Mouse (Mus musculus) hindbrain, embryonic 13.5 days (tissue): ENCODE measurements around the gene Tnnc1. TPM values are rescaled to one million over a fixed set of nuclear protein-coding genes. Genes with fewer than 3 reads are reported as not detected.

Source experiments
- ATAC-seq: fragments of 200-750 bp; cut with Nextera tagmentation; 2 replicates; pipeline ENCODE4 v1.8.0; 2017; ENCODE audit warnings: moderate TSS enrichment; ENCODE audit not compliant: low FRiP score
- H3K27ac ChIP-seq: fragments of 300-500 bp; sonication (generic); 2 replicates; pipeline ENCODE4 v1.5.1; 2015; ENCODE audit warnings: inconsistent platforms, mild to moderate bottlenecking, moderate library complexity
- H3K27me3 ChIP-seq: fragments of 300-500 bp; sonication (generic); 2 replicates; pipeline ENCODE4 v1.6.1; 2015; ENCODE audit warnings: mild to moderate bottlenecking, inconsistent platforms
- H3K36me3 ChIP-seq: fragments of 300-500 bp; sonication (generic); 2 replicates; pipeline ENCODE4 v1.6.1; 2015; ENCODE audit warnings: mild to moderate bottlenecking, inconsistent platforms
- H3K4me1 ChIP-seq: fragments of 300-500 bp; sonication (generic); replicated peaks from 2 replicates; pipeline ENCODE4 v1.6.1; 2015; ENCODE audit warnings: inconsistent platforms
- H3K4me2 ChIP-seq: fragments of 300-500 bp; sonication (generic); 2 replicates; pipeline ENCODE4 v1.6.1; 2015; ENCODE audit warnings: inconsistent platforms, mild to moderate bottlenecking, moderate library complexity
- H3K4me3 ChIP-seq: fragments of 300-500 bp; sonication (generic); 2 replicates; pipeline ENCODE4 v1.5.1; 2015; ENCODE audit warnings: mild to moderate bottlenecking, inconsistent platforms
- H3K9ac ChIP-seq: fragments of 300-500 bp; sonication (generic); 2 replicates; pipeline ENCODE4 v1.6.1; 2015; ENCODE audit warnings: mild to moderate bottlenecking, inconsistent platforms
- H3K9me3 ChIP-seq: fragments of 300-500 bp; sonication (generic); 2 replicates; pipeline ENCODE4 v1.6.1; 2016; ENCODE audit warnings: inconsistent platforms
- WGBS: fragments of 180-500 bp; shearing (Covaris S2); methylation state at CpG from one replicate; pipeline ENCODE4 v1.1.7; 2015; 5-methylcytosine and 5-hydroxymethylcytosine counted together
- polyA plus RNA-seq: library from polyadenylated mRNA; unstranded; fragments of >200 nt; fragmentation: Nextera tagmentation; extraction: Ambion mirVana; gene quantifications from 2 replicates; pipeline ENCODE4 v1.2.1, GENCODE M21; 2015

Tnnc1 gene
- polyA plus RNA-seq, 1 experiment from 2014 or later: 9.1 TPM

DNA sequence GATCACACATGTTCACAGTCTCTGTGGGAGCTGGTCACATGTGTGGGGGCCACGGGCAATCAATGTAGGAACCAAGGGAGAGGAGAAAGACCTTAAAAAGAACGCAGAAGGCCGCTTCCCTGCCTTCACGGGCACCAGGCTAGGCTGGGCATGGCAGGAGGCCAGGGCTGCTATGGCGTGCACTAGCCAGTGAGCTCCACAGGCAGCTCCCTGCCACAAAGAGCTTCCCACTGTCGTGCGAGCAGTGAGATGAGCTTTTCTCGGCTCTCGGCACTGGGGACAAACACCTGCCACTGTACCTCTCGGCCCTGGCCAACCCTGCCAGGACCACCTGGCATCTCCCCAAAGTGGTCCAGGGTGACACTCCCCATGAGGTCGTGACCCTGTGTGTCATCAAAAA is 36.7 kb upstream of the Tnnc1 start:
- H3K27me3 ChIP-seq: no peaks in the 10 kb centered on the region
- H3K9ac ChIP-seq: no peak overlapping the region
- H3K9me3 ChIP-seq: no peaks in the 10 kb centered on the region
- peaks cover 64% of the 10 kb centered on the region for H3K36me3 ChIP-seq
- 87% methylated on average over 11 of the region's 11 CpGs for WGBS
- H3K4me2 ChIP-seq: no peak overlapping the region
- no peak overlapping the region for H3K4me3 ChIP-seq
- peaks cover 13% of the 10 kb centered on the region for H3K4me1 ChIP-seq
- H3K27ac ChIP-seq: peak overlapping the region; percentile 53
- ATAC-seq: no peak

DNA sequence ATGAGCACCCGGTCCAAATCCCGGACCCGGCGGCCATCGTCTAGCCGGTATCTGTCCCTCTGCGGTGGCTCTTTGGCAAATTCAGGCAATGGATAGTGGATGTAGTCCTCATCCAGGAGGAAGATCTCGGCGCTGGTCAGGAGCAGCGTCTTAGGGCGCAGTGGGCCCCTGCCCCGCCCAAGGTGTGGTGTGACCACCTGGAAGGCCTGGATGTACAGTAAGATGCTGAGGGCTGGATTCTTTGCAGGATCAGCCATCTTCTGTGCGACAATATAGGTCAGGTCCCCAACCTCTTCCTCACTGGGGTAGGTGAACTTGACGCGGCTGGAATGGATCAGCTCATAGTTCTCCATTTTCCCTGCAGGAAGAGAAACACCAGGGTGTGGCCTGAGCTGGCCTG is 36.3 kb upstream of the Tnnc1 start:
- H3K4me1 ChIP-seq: peaks cover 10% of the 10 kb centered on the region; the same call in 1 of the 2 replicates
- H3K9ac ChIP-seq: no peak overlapping the region
- no peaks in the 10 kb centered on the region for H3K27me3 ChIP-seq
- no peak overlapping the region for H3K4me2 ChIP-seq
- H3K4me3 ChIP-seq: no peak overlapping the region
- peak overlapping the region; percentile 53; the same call in 1 of the 2 replicates for H3K27ac ChIP-seq
- H3K9me3 ChIP-seq: no peaks in the 10 kb centered on the region
- WGBS: 97% methylated on average over 15 of the region's 15 CpGs
- H3K36me3 ChIP-seq: peaks cover 69% of the 10 kb centered on the region
- no peak for ATAC-seq

DNA sequence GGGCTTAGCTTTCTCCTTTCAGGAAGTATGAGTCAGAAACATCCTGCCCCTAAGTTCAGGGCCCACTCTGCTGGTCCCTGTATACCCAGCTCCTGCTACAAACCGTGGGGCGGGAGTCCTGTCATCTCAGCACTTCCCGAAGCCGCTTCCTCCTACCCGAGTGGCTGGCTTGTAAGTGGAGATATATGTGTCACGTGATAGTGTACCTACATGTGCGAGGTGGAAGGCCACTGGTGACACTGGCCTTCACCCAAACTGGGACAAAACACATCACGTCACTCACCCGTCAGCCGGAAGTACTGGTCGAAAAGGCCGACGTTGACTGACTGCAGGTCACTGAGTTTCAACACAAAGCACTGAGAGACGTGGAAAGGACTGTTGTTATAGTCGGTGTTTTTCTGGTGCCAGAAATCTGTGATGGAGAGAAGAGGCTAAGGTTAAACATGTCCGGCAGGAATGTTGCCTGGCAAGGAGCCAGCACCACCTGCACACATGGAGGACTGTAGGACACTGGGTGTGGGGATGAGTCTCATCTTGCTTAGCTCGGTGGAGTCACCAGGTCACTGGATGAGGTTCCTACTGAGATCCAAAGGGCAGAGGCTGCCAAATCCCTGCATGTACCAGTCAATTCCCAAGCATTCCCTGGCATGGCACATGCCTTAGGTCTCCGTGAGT is 35.2 kb upstream of the Tnnc1 start:
- Histone ChIP-seq H3K9ac (no peak overlapping the region), H3K27me3 (no peaks in the 10 kb centered on the region), H3K4me3 (no peak overlapping the region), H3K9me3 (no peaks in the 10 kb centered on the region), H3K4me1 (no peaks in the 10 kb centered on the region), H3K4me2 (no peak overlapping the region), H3K27ac (no peak overlapping the region), H3K36me3 (peaks cover 80% of the 10 kb centered on the region)
- ATAC-seq: no peak
- 89% methylated on average over 18 of the region's 18 CpGs for WGBS

DNA sequence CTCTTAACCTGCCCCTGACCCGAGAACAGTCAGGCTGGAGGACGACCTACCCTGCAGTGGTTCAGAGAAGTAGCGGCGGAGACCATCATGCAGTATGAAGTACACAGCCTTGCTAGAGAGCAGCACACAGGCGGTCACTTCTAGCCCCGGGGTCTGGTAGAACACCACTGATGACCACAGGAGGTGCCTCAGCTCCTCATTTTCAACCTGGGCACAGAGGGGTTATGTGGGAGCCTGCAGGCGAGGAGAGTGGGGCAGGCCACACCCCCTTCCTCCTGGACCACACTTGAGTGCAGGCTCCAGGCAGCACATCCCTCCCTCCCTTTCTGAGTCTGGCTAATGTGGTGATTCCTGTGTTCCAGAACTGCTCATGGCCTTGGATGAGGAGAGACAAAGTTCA is 34.6 kb upstream of the Tnnc1 start:
- H3K9ac ChIP-seq: no peak overlapping the region
- no peak for ATAC-seq
- H3K27me3 ChIP-seq: no peaks in the 10 kb centered on the region
- H3K9me3 ChIP-seq: no peaks in the 10 kb centered on the region
- H3K4me3 ChIP-seq: no peak overlapping the region
- no peak overlapping the region for H3K4me2 ChIP-seq
- peaks cover 85% of the 10 kb centered on the region for H3K36me3 ChIP-seq
- 94% methylated on average over 7 of the region's 7 CpGs for WGBS
- no peak overlapping the region for H3K27ac ChIP-seq
- H3K4me1 ChIP-seq: no peaks in the 10 kb centered on the region

DNA sequence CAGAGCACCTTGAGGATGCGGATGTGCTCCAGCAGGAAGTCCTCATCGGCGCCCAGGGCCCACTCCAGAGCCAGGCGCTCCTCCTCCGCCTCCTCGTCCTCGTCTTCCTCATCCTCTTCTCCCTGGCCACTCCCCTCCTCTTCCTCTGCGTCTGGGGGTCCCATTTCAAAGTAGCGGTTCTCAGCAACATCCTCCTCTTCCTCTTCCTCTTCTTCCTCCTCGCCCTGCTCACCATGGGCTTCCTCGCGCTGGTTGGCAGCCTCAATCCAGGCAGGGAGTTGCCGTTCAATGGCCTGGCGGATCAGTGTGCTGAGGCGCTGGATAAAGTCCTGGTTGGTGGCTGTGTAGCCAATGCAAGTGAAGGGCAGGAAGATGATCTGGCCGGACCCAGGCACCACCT is 30.8 kb upstream of the Tnnc1 start:
- Histone ChIP-seq H3K27ac (no peak overlapping the region), H3K9ac (no peak overlapping the region), H3K36me3 (peaks cover 99% of the 10 kb centered on the region), H3K4me1 (no peaks in the 10 kb centered on the region), H3K9me3 (no peaks in the 10 kb centered on the region), H3K4me3 (no peak overlapping the region), H3K27me3 (no peaks in the 10 kb centered on the region), H3K4me2 (no peak overlapping the region)
- ATAC-seq: no peak
- 85% methylated on average over 16 of the region's 16 CpGs for WGBS

DNA sequence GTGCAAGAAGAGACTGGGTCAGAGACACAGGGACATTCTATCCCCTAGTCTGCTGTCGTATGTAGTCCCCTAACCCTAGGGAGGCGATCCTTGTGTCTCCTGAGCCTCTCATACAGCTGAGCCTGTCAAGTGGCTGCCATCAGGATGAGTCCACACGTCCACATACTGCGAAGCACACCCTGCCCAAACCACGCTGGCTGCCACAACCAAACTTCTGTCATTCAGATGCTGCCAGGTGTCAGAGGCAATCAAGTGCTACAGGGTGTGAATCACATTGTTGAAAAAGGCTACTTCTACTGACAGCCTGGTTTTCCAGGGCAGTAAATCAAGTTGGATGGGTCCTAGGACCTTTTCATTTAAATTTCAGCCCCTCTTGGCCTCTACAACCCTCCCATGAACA is 30.4 kb upstream of the Tnnc1 start:
- Histone ChIP-seq H3K27me3 (no peaks in the 10 kb centered on the region), H3K4me3 (no peak overlapping the region), H3K4me2 (no peak overlapping the region), H3K36me3 (peaks cover 99% of the 10 kb centered on the region), H3K9me3 (no peaks in the 10 kb centered on the region), H3K4me1 (no peaks in the 10 kb centered on the region), H3K27ac (no peak overlapping the region), H3K9ac (no peak overlapping the region)
- WGBS: 91% methylated on average over 5 of the region's 5 CpGs
- ATAC-seq: no peak

DNA sequence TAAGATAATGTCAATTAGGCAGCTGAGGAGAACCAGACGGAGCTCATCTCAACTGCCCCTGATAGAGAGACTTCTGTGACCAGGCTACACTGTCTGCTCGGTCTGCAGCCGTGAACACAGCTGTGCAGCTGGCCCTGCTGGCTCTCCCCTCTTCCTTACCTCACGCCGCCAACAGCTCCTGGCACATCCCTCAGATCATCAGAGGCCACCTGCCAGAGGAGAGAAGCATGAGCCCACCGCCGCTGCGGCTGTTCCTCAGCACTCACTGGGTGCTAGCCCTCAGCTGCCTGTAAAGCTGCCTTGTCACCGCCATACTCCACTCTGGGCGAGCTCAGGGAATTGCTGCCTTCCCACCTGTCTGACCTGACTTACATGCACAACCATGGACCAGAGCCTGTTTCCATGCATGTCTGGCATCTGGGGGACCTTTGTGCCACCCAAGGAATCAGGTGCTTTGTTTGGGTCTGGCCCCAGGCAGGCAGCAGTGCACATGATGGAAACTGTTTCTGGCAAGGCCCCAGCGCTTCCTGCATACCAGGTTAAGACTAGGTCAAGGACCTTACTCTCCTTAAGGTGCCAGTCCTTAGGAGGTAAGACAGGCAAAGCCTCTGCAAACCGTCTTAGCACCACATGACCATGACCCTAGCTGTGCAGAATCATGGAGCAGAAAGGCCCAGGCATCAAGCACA is 28.3 kb upstream of the Tnnc1 start:
- ATAC-seq: no peak

DNA sequence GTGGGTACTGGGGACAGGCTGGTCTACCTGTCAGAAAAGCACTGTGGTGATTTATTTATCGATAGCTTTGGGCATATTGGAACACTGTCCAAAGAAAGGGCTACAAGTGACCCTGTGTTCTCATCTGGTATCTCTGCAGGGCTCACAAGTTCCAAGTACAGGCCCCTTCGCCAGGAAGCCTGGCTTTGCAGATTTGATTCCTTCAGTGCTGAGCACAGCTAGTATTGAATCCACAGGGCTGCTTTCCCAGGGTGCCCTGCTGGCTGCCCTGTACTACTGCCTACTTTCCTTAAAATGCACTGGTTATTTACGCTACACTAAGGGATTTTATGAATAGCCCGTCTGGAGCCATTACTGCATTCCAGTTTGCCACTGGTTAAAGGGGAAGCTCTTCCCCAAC is 26.6 kb upstream of the Tnnc1 start:
- WGBS: 92% methylated on average over 4 of the region's 4 CpGs
- no peak overlapping the region for H3K4me3 ChIP-seq

More for the DNA sequence above, 28.3 kb upstream of the Tnnc1 start:
- Histone ChIP-seq H3K4me3 (no peak overlapping the region), H3K9me3 (no peaks in the 10 kb centered on the region), H3K36me3 (peaks cover 99% of the 10 kb centered on the region), H3K27me3 (no peaks in the 10 kb centered on the region), H3K4me1 (no peaks in the 10 kb centered on the region), H3K9ac (no peak overlapping the region), H3K27ac (no peak overlapping the region), H3K4me2 (no peak overlapping the region)
- 91% methylated on average over 12 of the region's 12 CpGs for WGBS

DNA sequence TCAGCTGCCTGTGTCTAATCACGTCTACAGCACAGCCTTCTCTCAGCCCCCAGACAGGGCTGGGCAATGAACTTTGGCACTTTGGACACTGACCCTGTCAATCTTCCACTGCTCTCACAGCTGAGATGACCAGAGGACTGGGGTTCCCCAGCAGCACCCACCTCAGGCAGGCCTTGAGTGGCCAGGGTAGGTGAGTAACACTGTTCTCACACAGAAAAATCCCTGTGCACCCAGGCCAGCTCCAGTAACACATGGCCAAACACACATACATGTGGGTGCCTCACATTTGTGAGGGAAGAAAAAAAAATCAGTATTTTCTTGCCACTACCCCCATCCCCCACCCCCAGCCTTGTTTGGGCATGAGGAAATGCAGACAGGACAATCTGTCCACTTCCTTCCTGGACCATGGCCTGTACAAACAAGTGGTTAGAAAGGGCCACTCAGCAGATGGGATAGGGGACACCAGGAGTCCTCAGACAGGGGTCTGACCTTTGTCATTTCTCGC is 25.3 kb upstream of the Tnnc1 start:
- Histone ChIP-seq H3K36me3 (peaks cover 99% of the 10 kb centered on the region), H3K27me3 (no peaks in the 10 kb centered on the region), H3K4me1 (no peaks in the 10 kb centered on the region), H3K9me3 (no peaks in the 10 kb centered on the region), H3K27ac (no peak overlapping the region), H3K9ac (no peak overlapping the region), H3K4me2 (no peak overlapping the region), H3K4me3 (no peak overlapping the region)
- WGBS: 82% methylated on average over 2 of the region's 2 CpGs
- no peak for ATAC-seq

More for the DNA sequence above, 26.6 kb upstream of the Tnnc1 start:
- no peak overlapping the region for H3K27ac ChIP-seq
- H3K27me3 ChIP-seq: no peaks in the 10 kb centered on the region
- no peaks in the 10 kb centered on the region for H3K9me3 ChIP-seq
- no peak overlapping the region for H3K9ac ChIP-seq
- H3K4me1 ChIP-seq: no peaks in the 10 kb centered on the region
- no peak for ATAC-seq
- H3K4me2 ChIP-seq: no peak overlapping the region
- H3K36me3 ChIP-seq: peaks cover 99% of the 10 kb centered on the region

DNA sequence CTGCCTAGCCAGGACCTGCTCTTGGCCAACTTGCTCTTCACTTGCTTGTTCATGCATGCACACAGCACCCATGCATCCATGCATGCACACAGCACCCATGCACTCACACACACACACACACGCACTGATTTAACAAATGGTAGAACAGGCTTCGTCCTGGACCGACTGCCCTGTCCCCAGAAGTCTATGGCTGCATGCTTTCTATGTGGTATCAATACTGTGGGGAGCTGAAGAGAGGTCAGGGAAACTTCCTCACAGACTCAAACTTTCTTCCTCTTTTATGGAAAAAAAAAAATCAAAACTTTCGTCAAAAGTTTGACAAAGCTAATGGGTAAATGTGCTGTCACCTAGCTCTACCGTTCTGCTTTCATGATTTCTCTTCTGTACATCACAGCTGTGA is 24.6 kb upstream of the Tnnc1 start:
- H3K27me3 ChIP-seq: no peaks in the 10 kb centered on the region
- 91% methylated on average over 5 of the region's 5 CpGs for WGBS
- no peak overlapping the region for H3K4me2 ChIP-seq
- no peaks in the 10 kb centered on the region for H3K9me3 ChIP-seq
- H3K4me1 ChIP-seq: no peaks in the 10 kb centered on the region
- H3K9ac ChIP-seq: no peak overlapping the region
- no peak overlapping the region for H3K27ac ChIP-seq
- H3K36me3 ChIP-seq: peaks cover 100% of the 10 kb centered on the region
- no peak for ATAC-seq
- no peak overlapping the region for H3K4me3 ChIP-seq

DNA sequence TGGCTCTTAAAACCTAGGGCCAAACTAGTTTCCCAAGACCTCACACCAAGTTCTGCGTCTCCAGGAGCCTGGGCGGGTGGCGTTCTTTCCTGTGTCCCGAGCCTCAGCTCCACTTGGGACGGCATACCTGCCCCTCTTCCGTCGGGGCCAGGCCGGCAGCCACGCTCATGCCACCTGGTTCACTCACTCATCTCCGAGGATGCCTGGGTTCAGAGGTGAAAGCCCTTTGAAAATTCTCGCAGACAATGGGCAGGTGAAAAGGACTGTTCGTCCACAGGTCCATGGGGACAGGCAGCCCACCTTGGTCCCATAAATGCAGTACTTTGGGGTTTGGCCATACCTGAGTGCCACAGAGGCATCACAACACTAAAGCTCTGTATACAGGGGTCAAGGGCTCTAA is 23.9 kb upstream of the Tnnc1 start:
- Histone ChIP-seq H3K9ac (no peak overlapping the region), H3K9me3 (no peaks in the 10 kb centered on the region), H3K4me3 (no peak overlapping the region), H3K4me1 (no peaks in the 10 kb centered on the region), H3K4me2 (no peak overlapping the region), H3K27me3 (no peaks in the 10 kb centered on the region), H3K36me3 (peaks cover 100% of the 10 kb centered on the region), H3K27ac (no peak overlapping the region)
- WGBS: 92% methylated on average over 12 of the region's 12 CpGs
- ATAC-seq: no peak

DNA sequence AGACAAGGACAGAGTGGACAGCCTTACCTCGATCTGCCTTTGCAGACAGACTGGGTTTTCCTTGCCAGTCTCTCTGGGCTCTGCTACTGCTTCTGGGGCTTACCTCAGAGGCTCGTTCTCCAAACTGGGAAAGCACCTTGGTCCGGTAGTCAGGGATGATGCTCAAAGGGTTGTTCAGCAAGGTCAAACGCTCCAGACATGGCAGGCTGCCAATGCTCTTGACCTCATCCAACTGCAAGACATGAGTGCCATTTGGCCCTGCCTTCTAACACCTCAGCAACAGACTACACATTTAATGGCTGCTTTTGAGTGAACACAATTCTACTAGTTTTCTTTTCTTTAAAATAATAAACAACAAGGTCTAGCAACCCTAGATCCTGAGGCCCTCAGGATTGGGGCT is 21.5 kb upstream of the Tnnc1 start:
- Histone ChIP-seq H3K9ac (no peak overlapping the region), H3K4me3 (no peak overlapping the region), H3K4me2 (no peak overlapping the region), H3K27me3 (no peaks in the 10 kb centered on the region), H3K9me3 (no peaks in the 10 kb centered on the region), H3K4me1 (no peaks in the 10 kb centered on the region), H3K27ac (no peak overlapping the region), H3K36me3 (peaks cover 100% of the 10 kb centered on the region)
- 89% methylated on average over 4 of the region's 4 CpGs for WGBS
- no peak for ATAC-seq

DNA sequence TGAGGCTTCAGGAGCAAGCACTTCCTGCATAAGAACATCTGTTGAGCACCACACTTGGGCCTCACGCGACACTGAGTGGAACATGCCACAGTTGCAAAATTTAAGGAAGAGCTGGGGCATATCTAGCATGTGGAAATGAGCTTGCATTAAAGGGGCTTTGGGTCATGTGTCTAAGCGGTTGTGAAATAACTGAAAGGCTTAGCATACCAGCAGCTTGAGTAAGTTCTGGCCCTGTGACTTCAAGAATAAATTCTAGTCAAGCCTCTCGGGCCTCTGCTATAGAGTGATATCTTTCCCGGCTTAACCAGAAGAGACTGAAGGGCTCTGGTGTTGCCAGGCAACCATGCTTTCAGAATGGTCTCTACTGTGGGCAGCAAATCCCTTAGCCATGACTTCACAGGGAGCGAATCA is 19.3 kb upstream of the Tnnc1 start:
- no peak overlapping the region for H3K4me2 ChIP-seq
- H3K4me1 ChIP-seq: no peaks in the 10 kb centered on the region
- H3K27ac ChIP-seq: peak overlapping the region; percentile 46
- H3K9me3 ChIP-seq: no peaks in the 10 kb centered on the region
- H3K4me3 ChIP-seq: no peak overlapping the region
- 66% methylated on average over 6 of the region's 6 CpGs for WGBS
- no peak overlapping the region for H3K9ac ChIP-seq
- H3K36me3 ChIP-seq: peaks cover 100% of the 10 kb centered on the region
- H3K27me3 ChIP-seq: no peaks in the 10 kb centered on the region
- ATAC-seq: peak; percentile 66; the same call in 1 of the 2 replicates
